Mouse (Mus musculus): ENCODE results near the gene Ccnd2. TPM values are rescaled to one million over a fixed set of nuclear protein-coding genes. Genes with fewer than 3 reads are reported as not detected.

Gene Ccnd2
- polyA plus RNA-seq, 1 experiment from 2014 or later = 433 TPM

DNA sequence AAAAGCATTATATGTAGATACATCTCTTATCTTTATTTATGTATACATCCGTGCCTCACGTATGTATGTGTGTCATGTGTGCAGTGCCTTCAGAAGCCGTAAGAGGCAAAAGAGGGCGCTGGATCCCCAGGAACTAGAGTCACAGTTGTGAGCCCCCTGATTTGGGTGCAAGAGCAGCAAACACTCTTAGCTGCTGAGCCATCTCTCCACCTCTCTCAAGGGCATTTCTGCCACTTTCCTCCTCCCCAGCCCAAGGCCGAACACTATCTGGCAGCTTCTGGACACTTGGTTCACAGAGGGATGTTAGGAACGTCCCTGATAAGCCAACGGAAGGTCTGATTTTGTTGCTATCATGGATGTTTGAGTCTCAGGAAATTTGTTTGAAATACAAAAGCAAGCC lies 28.5 kb downstream of the Ccnd2 start:
- H3K27me3 ChIP-seq (ENCODE audit: control insufficient read depth, insufficient read depth, low read length) = no peaks in the 10 kb centered on the region
- WGBS = 69% methylated on average over 7 of the region's 7 CpGs
- H3K36me3 ChIP-seq (ENCODE audit: control insufficient read depth, insufficient read depth, low read length) = 0 out of 2 replicates have a peak, but pooled peaks cover 4% of the 10 kb centered on the region
- H3K4me3 ChIP-seq (ENCODE audit: low read depth, low read length) = no peak overlapping the region
- H3K4me2 ChIP-seq (replicated peaks; ENCODE audit: low read depth) = no peak overlapping the region
- no peaks in the 10 kb centered on the region for H3K9me3 ChIP-seq (ENCODE audit: control insufficient read depth, low read length)
- H3K4me1 ChIP-seq (replicated peaks; ENCODE audit: control insufficient read depth, insufficient read depth) = no peaks in the 10 kb centered on the region
- DNase-seq (ENCODE audit: low spot score) (no peak), ATAC-seq (ENCODE audit: low FRiP score, low TSS enrichment) (no peak)
- H3K27ac ChIP-seq (replicated peaks) = no peak overlapping the region
- TF ChIP-seq CTCF (IDR thresholded peaks at IDR 0.05; ENCODE audit: low read depth) = no peak
- no peak for TF ChIP-seq EP300 (optimal IDR thresholded peaks at IDR 0.05)
- H3K9ac ChIP-seq (ENCODE audit: low read length) = no peak overlapping the region

DNA sequence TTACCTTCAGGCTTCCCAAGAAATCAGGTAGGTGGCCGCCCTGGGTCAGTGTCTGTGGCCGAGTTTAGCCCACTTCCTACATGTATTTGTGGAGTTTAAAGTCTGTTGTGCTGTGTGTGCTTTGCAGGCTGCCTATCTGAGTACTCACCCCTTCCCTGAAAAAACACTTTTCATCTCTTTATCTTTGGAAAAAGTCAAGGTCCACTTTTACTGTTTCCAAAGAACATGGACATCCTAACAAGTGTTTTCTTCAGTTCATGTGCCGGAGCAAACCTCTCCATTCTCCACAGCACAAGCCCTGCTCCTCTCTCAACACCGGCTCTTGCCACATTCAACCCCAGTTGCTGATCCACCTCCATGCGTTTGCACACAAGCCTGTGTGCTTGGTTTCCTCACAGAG lies 29.0 kb downstream of the Ccnd2 start:
- Histone ChIP-seq H3K27ac (replicated peaks) (no peak overlapping the region), H3K36me3 (ENCODE audit: control insufficient read depth, insufficient read depth, low read length) (0 out of 2 replicates have a peak, but pooled peaks cover under 1% of the 10 kb centered on the region), H3K4me3 (ENCODE audit: low read depth, low read length) (no peak overlapping the region), H3K4me2 (replicated peaks; ENCODE audit: low read depth) (no peak overlapping the region), H3K9ac (ENCODE audit: low read length) (no peak overlapping the region), H3K27me3 (ENCODE audit: control insufficient read depth, insufficient read depth, low read length) (no peaks in the 10 kb centered on the region), H3K9me3 (ENCODE audit: control insufficient read depth, low read length) (no peaks in the 10 kb centered on the region), H3K4me1 (replicated peaks; ENCODE audit: control insufficient read depth, insufficient read depth) (no peaks in the 10 kb centered on the region)
- TF ChIP-seq EP300 (optimal IDR thresholded peaks at IDR 0.05) = no peak
- no peak for TF ChIP-seq CTCF (IDR thresholded peaks at IDR 0.05; ENCODE audit: low read depth)
- ATAC-seq (ENCODE audit: low FRiP score, low TSS enrichment) = no peak
- WGBS = 82% methylated on average over 5 of the region's 5 CpGs
- DNase-seq (ENCODE audit: low spot score) = no peak

- no peak for TF ChIP-seq EP300 (optimal IDR thresholded peaks at IDR 0.05)
- peak; percentile 90 for TF ChIP-seq CTCF (IDR thresholded peaks at IDR 0.05; ENCODE audit: low read depth)
- DNase-seq (ENCODE audit: low spot score) (peak; percentile 56), ATAC-seq (ENCODE audit: low FRiP score, low TSS enrichment) (peak; percentile 79)
- no peak overlapping the region for H3K27ac ChIP-seq (replicated peaks)
- H3K36me3 ChIP-seq (ENCODE audit: control insufficient read depth, insufficient read depth, low read length) = no peaks in the 10 kb centered on the region
- no peaks in the 10 kb centered on the region for H3K4me1 ChIP-seq (replicated peaks; ENCODE audit: control insufficient read depth, insufficient read depth)
- no peaks in the 10 kb centered on the region for H3K9me3 ChIP-seq (ENCODE audit: control insufficient read depth, low read length)
- no peak overlapping the region for H3K4me3 ChIP-seq (ENCODE audit: low read depth, low read length)
- H3K27me3 ChIP-seq (ENCODE audit: control insufficient read depth, insufficient read depth, low read length) = no peaks in the 10 kb centered on the region
- H3K9ac ChIP-seq (ENCODE audit: low read length) = no peak overlapping the region
- WGBS = 64% methylated on average over 4 of the region's 4 CpGs
- no peak overlapping the region for H3K4me2 ChIP-seq (replicated peaks; ENCODE audit: low read depth)
Measured at GRCm38 (mm10) chr6:127122221-127122806, 29.7 kb downstream of the Ccnd2 start.

DNA sequence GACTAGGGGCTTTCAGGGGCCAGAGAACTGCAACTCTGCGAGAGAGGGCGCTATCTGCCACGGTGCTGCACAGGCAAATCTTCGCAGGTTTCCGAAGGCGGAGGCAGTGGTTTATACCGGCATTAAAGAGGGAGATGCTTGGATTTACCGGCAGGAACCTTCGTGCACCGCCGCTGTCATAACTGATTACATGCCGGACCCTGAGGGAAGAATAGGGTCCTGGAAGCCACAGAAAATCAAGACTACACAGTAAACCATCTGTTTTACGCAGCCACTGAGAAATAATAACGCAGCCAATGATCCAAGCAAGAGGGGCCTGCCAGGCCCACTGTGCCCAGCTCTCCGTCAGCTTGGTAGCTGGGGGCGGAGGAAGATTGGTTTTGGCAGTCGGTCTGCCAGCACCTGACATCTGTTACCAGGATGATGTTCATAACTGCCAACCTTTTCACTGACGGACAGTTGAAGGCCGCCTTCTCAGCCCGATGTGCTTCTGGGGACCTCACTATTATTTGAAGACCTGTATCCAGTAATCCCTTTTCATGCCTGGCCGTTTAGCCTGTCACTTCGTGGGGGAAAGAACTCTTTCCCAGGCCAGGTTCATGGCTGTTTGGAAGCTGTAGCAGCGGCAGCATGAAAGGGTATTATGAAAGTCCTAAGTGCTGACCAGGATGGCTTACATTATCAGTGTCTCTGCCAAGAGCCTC lies 37.1 kb downstream of the Ccnd2 start:
- WGBS = 72% methylated on average over 23 of the region's 23 CpGs
- Histone ChIP-seq H3K4me3 (ENCODE audit: low read depth, low read length) (no peak overlapping the region), H3K27ac (replicated peaks) (no peak overlapping the region), H3K9ac (ENCODE audit: low read length) (no peak overlapping the region), H3K27me3 (ENCODE audit: control insufficient read depth, insufficient read depth, low read length) (no peaks in the 10 kb centered on the region), H3K9me3 (ENCODE audit: control insufficient read depth, low read length) (no peaks in the 10 kb centered on the region), H3K4me2 (replicated peaks; ENCODE audit: low read depth) (no peak overlapping the region), H3K36me3 (ENCODE audit: control insufficient read depth, insufficient read depth, low read length) (no peaks in the 10 kb centered on the region), H3K4me1 (replicated peaks; ENCODE audit: control insufficient read depth, insufficient read depth) (no peaks in the 10 kb centered on the region)
- ATAC-seq (ENCODE audit: low FRiP score, low TSS enrichment) (no peak), DNase-seq (ENCODE audit: low spot score) (no peak)
- TF ChIP-seq CTCF (IDR thresholded peaks at IDR 0.05; ENCODE audit: low read depth) (no peak), EP300 (optimal IDR thresholded peaks at IDR 0.05) (no peak)

DNA sequence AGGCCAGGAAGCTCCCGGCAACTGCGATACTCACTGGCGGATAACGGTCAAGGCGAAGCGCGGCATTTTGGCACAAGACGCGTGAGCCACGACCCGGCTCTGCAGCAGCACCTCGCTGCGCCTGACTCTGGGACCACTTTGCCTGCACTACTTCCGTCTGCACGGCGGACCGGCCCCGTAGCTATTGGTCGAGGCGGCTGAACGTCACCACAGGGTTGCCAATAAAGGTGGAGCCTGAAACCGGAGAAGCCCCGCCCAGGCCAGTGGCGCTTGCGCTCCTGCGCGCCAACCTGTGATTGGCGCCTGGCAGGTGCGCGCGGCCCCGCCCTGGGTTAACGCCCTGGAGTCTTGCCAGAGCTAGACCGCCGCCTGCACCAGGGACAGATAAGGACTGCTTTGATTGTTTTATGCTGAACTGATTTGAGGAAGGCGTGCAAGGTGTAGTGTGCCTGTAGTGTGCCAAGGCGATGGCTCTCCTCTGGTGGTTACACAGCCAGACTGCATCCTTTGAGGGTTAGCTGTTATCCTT lies 42.5 kb downstream of the Ccnd2 start, which contains the start of gene Tigar:
Gene Tigar (minus strand): TSS at position 156 of the 529 bp plus-strand sequence.
- WGBS = under 1% methylated on average over 37 of the region's 37 CpGs
- H3K27ac ChIP-seq (replicated peaks) = peak within 1 kb of the TSS; percentile 71
- H3K9ac ChIP-seq (ENCODE audit: low read length) = peak within 1 kb of the TSS; percentile 58
- TF ChIP-seq EP300 (optimal IDR thresholded peaks at IDR 0.05) (no peak), CTCF (IDR thresholded peaks at IDR 0.05; ENCODE audit: low read depth) (peak; percentile 16; the same call in 1 of the 2 replicates)
- peak; percentile 99 for ATAC-seq (ENCODE audit: low FRiP score, low TSS enrichment)
- no peaks in the 10 kb centered on the region for H3K36me3 ChIP-seq (ENCODE audit: control insufficient read depth, insufficient read depth, low read length)
- DNase-seq (ENCODE audit: low spot score) = peak; percentile 99
- H3K27me3 ChIP-seq (ENCODE audit: control insufficient read depth, insufficient read depth, low read length) = no peaks in the 10 kb centered on the region
- peak within 1 kb of the TSS; percentile 62 for H3K4me3 ChIP-seq (ENCODE audit: low read depth, low read length)
- no peaks in the 10 kb centered on the region for H3K4me1 ChIP-seq (replicated peaks; ENCODE audit: control insufficient read depth, insufficient read depth)
- H3K4me2 ChIP-seq (replicated peaks; ENCODE audit: low read depth) = peak within 1 kb of the TSS; percentile 94
- H3K9me3 ChIP-seq (ENCODE audit: control insufficient read depth, low read length) = no peaks in the 10 kb centered on the region
